Comparison of ENCODE assay signal across 10 mouse cellular contexts in the genomic region with DNA sequence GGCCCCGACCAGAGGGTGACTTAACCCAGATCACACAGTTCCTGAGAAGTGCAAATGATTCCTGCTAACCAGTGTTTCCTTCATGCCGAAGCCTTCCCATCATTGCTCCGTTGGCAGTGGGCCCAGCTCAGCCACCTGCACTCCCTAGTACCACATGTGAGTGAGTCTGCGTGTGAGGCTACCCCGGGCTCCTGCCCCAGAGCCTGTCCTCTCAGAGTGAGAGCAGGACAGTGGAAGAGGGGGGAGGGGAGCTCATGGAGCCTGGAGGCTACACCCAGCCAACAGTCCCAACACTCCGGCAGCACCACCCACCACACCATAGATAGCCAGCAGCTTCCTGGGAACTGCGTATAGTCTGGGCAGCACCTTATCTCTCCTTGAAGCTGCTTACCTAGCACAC. TPM values are rescaled to one million over a fixed set of nuclear protein-coding genes. Genes with fewer than 3 reads are reported as not detected.
DNase-seq lines count a peak whose midpoint lies in the region; ATAC-seq and TF ChIP-seq lines count a peak whose summit lies in the region.
"Had no signal": no experiment of that assay in that cellular context is flagged by ENCODE, and none has a peak within 500 bp of the region (broad histone marks: within the 10 kb centered on the region; RNA-seq: fewer than 3 reads in every experiment).

No protein-coding gene starts in this region.

- 62% methylated on average over 7 of the region's 7 CpGs for WGBS in hindbrain, embryonic 14.5 days
- WGBS in hindbrain, embryonic 10.5 days, result 79% methylated on average over 7 of the region's 7 CpGs
- WGBS in cerebellum, adult 2 months, result 11% methylated on average over 7 of the region's 7 CpGs

- no peak overlapping the region for H3K9ac ChIP-seq in hindbrain, embryonic 14.5 days

- peak; percentile 50 for DNase-seq in hindbrain, embryonic 14.5 days (ENCODE audit: low spot score)
- DNase-seq in hindbrain, embryonic 10.5 days (ENCODE audit: low spot score), result no peak
- DNase-seq in MN1 (ENCODE audit: low spot score), result peak; percentile 80
- DNase-seq in cerebellum, adult 2 months, result peak; percentile 80 to 83
- peak; percentile 26 to 27 for DNase-seq in layer of hippocampus, postnatal 36 days
- DNase-seq in c-Kit-positive CD71-positive TER-119-positive erythroid progenitor cells, embryonic 14.5 days (ENCODE audit: low spot score), result no peak
- DNase-seq in gastrocnemius, postnatal 36 days, result no peak
- DNase-seq in testis, postnatal 10 days (ENCODE audit: low spot score), result no peak

- TF ChIP-seq POLR2A in cerebellum, adult 2 months (IDR thresholded peaks at IDR 0.05; ENCODE audit: borderline replicate concordance, insufficient read depth, low read length), result no peak

- peak; percentile 51; the same call in 1 of the 2 replicates for ATAC-seq in hindbrain, embryonic 14.5 days (ENCODE audit: low FRiP score)

- no peaks in the 10 kb centered on the region for H3K9me3 ChIP-seq in hindbrain, embryonic 14.5 days (ENCODE audit: control insufficient read depth, low read length)
- H3K9me3 ChIP-seq in hindbrain, embryonic 10.5 days, result no peaks in the 10 kb centered on the region

- H3K36me3 ChIP-seq in hindbrain, embryonic 14.5 days (replicated peaks; ENCODE audit: control insufficient read depth, insufficient read depth), result no peaks in the 10 kb centered on the region
- H3K36me3 ChIP-seq in hindbrain, embryonic 10.5 days, result no peaks in the 10 kb centered on the region

- intact Hi-C loops in gastrocnemius, postnatal 36 days (cut with DNase I), result no loop called here

- H3K27me3 ChIP-seq in hindbrain, embryonic 14.5 days (ENCODE audit: control insufficient read depth, insufficient read depth, low read length), result no peaks in the 10 kb centered on the region
- H3K27me3 ChIP-seq in hindbrain, embryonic 10.5 days (ENCODE audit: insufficient read depth, poor library complexity, severe bottlenecking), result no peaks in the 10 kb centered on the region
- H3K27me3 ChIP-seq in cerebellum, adult 2 months (ENCODE audit: control insufficient read depth, insufficient read depth, low read length), result no peaks in the 10 kb centered on the region

- H3K4me3 ChIP-seq in hindbrain, embryonic 14.5 days (replicated peaks; ENCODE audit: low read length), result no peak overlapping the region
- H3K4me3 ChIP-seq in hindbrain, embryonic 10.5 days, result no peak overlapping the region
- H3K4me3 ChIP-seq in cerebellum, adult 2 months (replicated peaks; ENCODE audit: insufficient read depth, low read depth, low read length), result no peak overlapping the region

- H3K4me2 ChIP-seq in hindbrain, embryonic 14.5 days (replicated peaks), result no peak overlapping the region

- H3K4me1 ChIP-seq in hindbrain, embryonic 14.5 days (replicated peaks; ENCODE audit: control insufficient read depth, insufficient read depth, low read length), result 0 out of 2 replicates have a peak, but pooled peaks cover 4% of the 10 kb centered on the region
- H3K4me1 ChIP-seq in hindbrain, embryonic 10.5 days (replicated peaks), result peaks cover 14% of the 10 kb centered on the region; the same call in 1 of the 2 replicates
- peaks cover 10% of the 10 kb centered on the region for H3K4me1 ChIP-seq in cerebellum, adult 2 months (ENCODE audit: control insufficient read depth, insufficient read depth, low read length)

- no peak for TF ChIP-seq CTCF in cerebellum, adult 2 months (IDR thresholded peaks at IDR 0.05; ENCODE audit: borderline replicate concordance, insufficient read depth, low read depth, low read length)

- H3K27ac ChIP-seq in hindbrain, embryonic 14.5 days, result no peak overlapping the region
- H3K27ac ChIP-seq in hindbrain, embryonic 10.5 days, result no peak overlapping the region
- H3K27ac ChIP-seq in cerebellum, adult 2 months (ENCODE audit: insufficient read depth, low read length), result no peak overlapping the region

RNA-seq across cellular contexts. Expression of a gene that starts 35.5 kb away (rescaled TPM):
- polyA plus RNA-seq in hindbrain, embryonic 14.5 days (2014; fragmentation: Nextera tagmentation; extraction: Ambion mirVana), result 3.7 and 4.6 TPM in 2 replicates
- 2.7 and 3.4 TPM in 2 replicates for polyA plus RNA-seq in hindbrain, embryonic 10.5 days (2016; fragmentation: Nextera tagmentation; extraction: Ambion mirVana)
- 1.1 and 1.3 TPM in 2 replicates for polyA plus RNA-seq in cerebellum, adult 2 months (2012; rRNA removed)
- total RNA-seq in layer of hippocampus, postnatal 36 days (2021), result under 1 TPM; 0.42 to 0.66 TPM
- under 1 TPM; 0.51 to 0.52 TPM for total RNA-seq in gastrocnemius, postnatal 36 days (2021)

RNA-seq across cellular contexts. Expression of a gene that starts 38.6 kb away (rescaled TPM):
- not detected in 2 replicates for polyA plus RNA-seq in hindbrain, embryonic 14.5 days (2014; fragmentation: Nextera tagmentation; extraction: Ambion mirVana)
- not detected in 2 replicates for polyA plus RNA-seq in hindbrain, embryonic 10.5 days (2016; fragmentation: Nextera tagmentation; extraction: Ambion mirVana)
- not detected in 2 replicates for polyA plus RNA-seq in cerebellum, adult 2 months (2012; rRNA removed)
- not detected for total RNA-seq in layer of hippocampus, postnatal 36 days (2021)
- total RNA-seq in gastrocnemius, postnatal 36 days (2021), result under 1 TPM in 1 of 2 experiments, not detected in 1; 0.52 TPM
- total RNA-seq: layer of hippocampus, adult 18-20 months had no signal
- polyA plus RNA-seq: embryonic facial prominence, embryonic 11.5 days had no signal

RNA-seq across cellular contexts. Expression of a gene that starts 40.9 kb away (rescaled TPM):
- not detected in 2 replicates for polyA plus RNA-seq in hindbrain, embryonic 14.5 days (2014; fragmentation: Nextera tagmentation; extraction: Ambion mirVana)
- not detected in 2 replicates for polyA plus RNA-seq in hindbrain, embryonic 10.5 days (2016; fragmentation: Nextera tagmentation; extraction: Ambion mirVana)
- polyA plus RNA-seq in cerebellum, adult 2 months (2012; rRNA removed), result not detected in 2 replicates
- not detected for total RNA-seq in layer of hippocampus, postnatal 36 days (2021)
- total RNA-seq in gastrocnemius, postnatal 36 days (2021), result not detected
- total RNA-seq: layer of hippocampus, adult 18-20 months had no signal
- polyA plus RNA-seq: embryonic facial prominence, embryonic 11.5 days had no signal

RNA-seq across cellular contexts. Expression of a gene that starts 46.1 kb away (rescaled TPM):
- polyA plus RNA-seq in hindbrain, embryonic 14.5 days (2014; fragmentation: Nextera tagmentation; extraction: Ambion mirVana), result not detected in 2 replicates
- not detected in 2 replicates for polyA plus RNA-seq in hindbrain, embryonic 10.5 days (2016; fragmentation: Nextera tagmentation; extraction: Ambion mirVana)
- not detected in 2 replicates for polyA plus RNA-seq in cerebellum, adult 2 months (2012; rRNA removed)
- not detected for total RNA-seq in layer of hippocampus, postnatal 36 days (2021)
- not detected for total RNA-seq in gastrocnemius, postnatal 36 days (2021)
- total RNA-seq: layer of hippocampus, adult 18-20 months had no signal
- polyA plus RNA-seq: embryonic facial prominence, embryonic 11.5 days had no signal

RNA-seq across cellular contexts. Expression of a gene that starts 55.8 kb away (rescaled TPM):
- polyA plus RNA-seq in hindbrain, embryonic 14.5 days (2014; fragmentation: Nextera tagmentation; extraction: Ambion mirVana), result 0.96 TPM in 1 of 2 replicates, not detected in the other
- not detected in 2 replicates for polyA plus RNA-seq in hindbrain, embryonic 10.5 days (2016; fragmentation: Nextera tagmentation; extraction: Ambion mirVana)
- not detected in 2 replicates for polyA plus RNA-seq in cerebellum, adult 2 months (2012; rRNA removed)
- not detected for total RNA-seq in layer of hippocampus, postnatal 36 days (2021)
- not detected for total RNA-seq in gastrocnemius, postnatal 36 days (2021)
- total RNA-seq: layer of hippocampus, adult 18-20 months had no signal
- polyA plus RNA-seq: embryonic facial prominence, embryonic 11.5 days had no signal

Comparison
In these comparisons a context has a peak if more than half of its experiments do, and no peak if none do; other contexts are left out.
1. DNase-seq: peak in hindbrain, embryonic 14.5 days (single experiment), MN1 (single experiment), cerebellum, adult 2 months (2 of 2) and layer of hippocampus, postnatal 36 days (2 of 2); none in hindbrain, embryonic 10.5 days (single experiment), c-Kit-positive CD71-positive TER-119-positive erythroid progenitor cells, embryonic 14.5 days (single experiment), gastrocnemius, postnatal 36 days (0 of 2) and testis, postnatal 10 days (single experiment).